Mouse (Mus musculus) WW6 (cell line): Measurements from ENCODE around the gene Gm20388.
A peak's percentile ranks its signal among the peaks of the same experiment; 100 is the strongest.

Source experiments
- DNase-seq: peaks from one replicate; pipeline ENCODE4 v3.0.0-alpha.2; 2013; ENCODE audit warnings: low read depth, low spot score

Gm20388 gene

DNA sequence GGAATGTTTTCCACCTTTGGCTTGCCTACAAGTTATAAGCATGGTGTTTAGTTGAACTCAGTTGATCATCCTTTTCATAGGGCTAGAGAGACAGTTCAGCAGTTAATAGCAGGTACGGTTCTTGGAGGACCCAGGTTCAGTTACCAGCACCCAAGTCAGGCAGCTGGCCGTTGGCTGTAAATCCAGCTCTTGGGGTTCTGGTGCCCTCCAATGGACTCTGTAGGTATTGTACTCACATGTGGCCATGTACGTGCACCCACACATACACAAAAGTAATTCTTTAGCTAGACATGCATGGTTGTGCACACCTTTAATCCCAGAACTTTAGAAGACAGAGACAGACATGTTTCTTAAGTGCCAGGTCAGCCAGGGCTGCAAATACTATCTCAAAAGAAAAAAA is 2478.7 kb downstream of the Gm20388 start:
- DNase-seq, result peak; percentile 14

DNA sequence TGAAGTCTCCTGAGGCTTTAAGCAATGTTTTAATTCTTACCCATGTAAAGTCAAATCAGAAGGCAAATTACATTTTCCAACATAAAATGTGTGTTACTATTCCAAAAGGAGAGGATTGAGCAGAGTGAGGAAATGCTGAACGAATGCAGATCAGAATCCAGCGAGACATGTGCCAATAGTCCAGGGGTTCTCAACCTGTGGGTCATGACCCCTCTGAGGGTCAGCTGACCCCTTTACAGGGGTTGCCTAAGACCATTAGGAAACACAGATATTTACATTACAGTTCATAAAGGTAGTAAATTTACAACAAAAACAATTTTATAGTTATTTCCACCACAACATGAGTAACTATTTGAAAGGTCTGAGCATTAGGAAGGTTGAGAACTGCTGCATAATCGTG is 2480.1 kb downstream of the Gm20388 start:
- DNase-seq, result no peak

DNA sequence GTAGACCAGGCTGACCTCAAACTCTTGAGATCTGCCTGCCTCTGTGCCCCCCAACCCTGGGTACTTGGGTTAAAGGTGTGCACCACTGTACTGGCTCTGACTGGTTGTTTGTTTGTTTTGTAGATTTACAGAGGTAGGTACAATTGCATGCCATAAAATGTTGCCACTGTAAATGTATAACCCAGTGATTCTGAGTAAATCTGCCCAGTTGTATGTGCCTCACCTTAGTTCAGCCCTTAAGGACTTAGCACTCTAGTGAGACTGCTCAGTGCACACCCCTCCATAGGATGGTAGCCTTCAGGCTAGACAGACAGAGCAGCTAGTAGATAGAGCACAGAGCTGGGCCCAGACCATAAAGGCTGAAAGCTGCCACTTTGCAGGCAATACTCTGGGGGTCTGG is 2483.1 kb downstream of the Gm20388 start:
- DNase-seq, result no peak

DNA sequence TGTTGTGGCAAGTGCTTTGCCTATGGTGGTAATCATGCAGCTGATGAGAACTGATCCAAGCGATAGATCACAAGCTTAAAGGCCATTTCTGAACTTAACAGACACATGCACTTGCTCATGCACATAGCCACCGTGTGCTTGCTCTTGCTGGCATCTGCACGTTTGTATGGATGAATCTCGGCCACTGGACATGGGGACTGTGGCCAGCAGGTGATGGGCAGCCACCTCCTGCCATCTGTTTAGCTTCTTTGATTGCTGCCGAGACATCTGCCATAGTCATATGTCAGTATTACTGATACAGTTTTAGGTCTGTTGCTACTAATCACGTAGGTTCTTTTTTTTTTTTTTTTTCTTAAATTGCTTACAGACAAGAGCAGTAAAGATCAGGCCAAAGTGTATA is 2484.7 kb downstream of the Gm20388 start:
- no peak for DNase-seq

GRCm38 (mm10) chr8:122398186-122398585 is 2487.5 kb downstream of the Gm20388 start:
- no peak for DNase-seq

GRCm38 (mm10) chr8:122405146-122405805 is 2494.6 kb downstream of the Gm20388 start:
- no peak for DNase-seq

DNA sequence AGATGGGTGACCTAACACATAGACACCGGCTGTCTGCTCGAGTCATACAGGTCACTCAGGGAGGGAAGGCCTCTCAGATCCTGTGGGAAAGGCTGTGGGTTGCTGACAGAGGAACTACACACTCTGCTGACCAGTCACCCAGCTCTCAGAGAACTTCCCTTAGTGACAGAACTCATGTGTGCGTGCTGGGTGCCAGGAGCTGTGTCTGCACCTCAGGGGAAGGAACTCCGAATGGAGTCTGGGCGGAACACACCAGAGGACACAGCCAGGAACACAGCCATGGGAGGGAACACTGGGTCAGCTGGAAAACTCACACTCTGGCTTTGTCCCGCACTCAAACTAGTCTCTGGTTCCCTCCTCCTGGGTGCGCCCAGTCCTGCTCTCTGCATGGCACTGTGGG is 2497.0 kb downstream of the Gm20388 start:
- no peak for DNase-seq

GRCm38 (mm10) chr8:122414311-122414710 is 2503.7 kb downstream of the Gm20388 start:
- no peak for DNase-seq

- no peak for DNase-seq
Observed at GRCm38 (mm10) chr8:122415554-122415953, 2504.9 kb downstream of the Gm20388 start.

- no peak for DNase-seq
Observed at GRCm38 (mm10) chr8:122419881-122420555, 2509.4 kb downstream of the Gm20388 start.

DNA sequence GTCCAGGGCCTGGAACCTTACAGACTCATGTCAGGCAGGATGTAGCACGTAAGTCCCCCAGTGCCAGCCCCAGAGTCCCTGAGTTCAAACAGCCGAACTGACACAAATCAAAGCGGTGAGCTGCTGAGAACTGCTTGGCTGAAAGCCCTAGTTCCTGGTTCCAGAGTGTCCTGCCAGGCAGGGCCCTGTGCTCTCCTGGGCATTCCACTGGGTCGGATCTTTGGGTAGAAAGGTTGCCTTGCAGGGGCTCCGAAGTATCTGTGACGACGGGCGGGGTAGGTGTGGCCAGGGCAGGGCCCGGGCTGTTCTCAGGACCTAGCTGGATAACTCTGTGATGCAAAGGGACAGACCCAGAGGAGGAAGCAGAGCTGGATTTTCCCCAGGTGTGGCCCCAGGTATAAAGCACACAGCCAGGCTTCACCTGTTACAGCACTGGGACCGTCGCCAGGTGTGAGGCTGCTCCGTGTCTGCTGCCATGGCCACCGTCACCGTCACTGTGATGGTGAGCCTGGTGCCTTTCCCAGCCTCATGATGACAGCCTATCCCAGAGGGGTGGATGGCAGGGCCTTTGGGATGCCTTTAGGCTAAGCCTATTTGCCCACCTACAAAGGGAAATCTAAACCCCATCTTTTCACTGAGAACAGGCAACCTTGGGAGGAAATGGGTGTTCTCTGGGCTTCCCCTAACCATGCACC is 2510.9 kb downstream of the Gm20388 start, which contains the start of gene Il17c:
Gene Il17c (plus strand): TSS at position 645 of the 695 bp plus-strand sequence.
- DNase-seq, result no peak

DNA sequence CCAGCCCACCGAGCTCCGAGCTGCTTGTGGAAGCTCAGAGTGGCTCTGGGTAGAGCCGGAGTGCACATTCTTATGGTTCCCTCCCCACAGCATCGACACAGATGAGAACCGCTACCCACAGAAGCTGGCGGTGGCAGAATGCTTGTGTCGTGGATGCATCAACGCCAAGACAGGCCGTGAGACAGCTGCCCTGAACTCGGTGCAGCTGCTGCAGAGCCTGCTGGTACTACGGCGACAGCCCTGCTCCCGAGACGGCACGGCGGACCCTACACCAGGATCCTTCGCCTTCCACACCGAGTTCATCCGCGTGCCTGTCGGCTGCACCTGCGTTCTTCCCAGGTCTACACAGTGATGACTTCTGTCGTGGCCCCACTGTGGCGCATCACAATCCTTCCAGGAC is 2512.6 kb downstream of the Gm20388 start:
- no peak for DNase-seq

GRCm38 (mm10) chr8:122423659-122424058 is 2513.0 kb downstream of the Gm20388 start:
- no peak for DNase-seq

GRCm38 (mm10) chr8:122426145-122426544 is 2515.5 kb downstream of the Gm20388 start:
- DNase-seq, result no peak

DNA sequence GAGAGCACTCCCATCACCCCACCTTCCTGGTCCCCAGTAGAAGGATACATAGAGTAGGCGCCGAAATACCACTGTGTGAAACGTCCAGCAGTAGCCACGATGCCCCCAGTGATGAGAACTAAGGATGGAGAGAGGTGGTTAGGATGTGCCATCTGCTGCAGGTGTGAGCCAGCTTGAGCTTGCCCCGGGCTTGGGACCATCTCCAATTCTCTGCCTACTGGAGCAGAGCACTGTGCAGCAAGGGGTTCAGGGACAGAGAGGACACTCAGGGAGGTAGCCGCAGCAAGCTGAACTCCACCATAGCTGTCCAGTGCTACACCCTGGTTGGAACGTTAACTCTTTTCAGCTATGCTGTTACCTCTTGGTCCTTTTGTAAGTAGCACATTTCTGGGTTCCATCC is 2517.0 kb downstream of the Gm20388 start:
- DNase-seq, result no peak

- DNase-seq, result no peak
Observed at GRCm38 (mm10) chr8:122428163-122428562, 2517.5 kb downstream of the Gm20388 start.

DNA sequence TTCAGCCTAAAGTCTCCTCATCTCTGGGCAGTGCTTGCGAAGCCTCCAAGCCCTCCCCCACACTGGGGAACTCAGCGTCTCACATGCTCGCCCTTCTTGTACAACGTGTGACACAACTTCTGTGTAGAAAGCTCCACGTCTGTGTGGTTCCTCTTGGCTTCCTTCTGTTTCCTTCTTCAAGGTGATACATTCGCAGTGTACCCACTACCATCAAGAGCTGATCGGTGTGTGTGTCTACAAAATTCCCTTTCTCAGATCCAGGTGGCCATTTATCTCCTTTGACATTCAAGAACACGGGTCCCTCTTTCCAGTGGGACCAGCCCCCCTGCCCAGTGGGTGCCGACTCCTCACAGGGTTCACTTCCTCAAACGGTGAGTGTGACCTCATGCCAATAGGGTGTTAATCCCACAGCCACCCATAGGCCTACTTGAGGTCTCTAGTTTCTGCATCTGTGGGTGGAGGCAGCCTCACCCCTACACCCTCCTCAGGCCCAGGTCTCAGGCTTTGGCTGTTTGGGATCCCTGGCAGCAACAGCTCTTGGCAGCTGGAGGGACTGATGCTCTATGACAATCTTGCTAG is 2519.5 kb downstream of the Gm20388 start:
- no peak for DNase-seq

- DNase-seq, result no peak
Observed at GRCm38 (mm10) chr8:122430646-122431045, 2520.0 kb downstream of the Gm20388 start.

DNA sequence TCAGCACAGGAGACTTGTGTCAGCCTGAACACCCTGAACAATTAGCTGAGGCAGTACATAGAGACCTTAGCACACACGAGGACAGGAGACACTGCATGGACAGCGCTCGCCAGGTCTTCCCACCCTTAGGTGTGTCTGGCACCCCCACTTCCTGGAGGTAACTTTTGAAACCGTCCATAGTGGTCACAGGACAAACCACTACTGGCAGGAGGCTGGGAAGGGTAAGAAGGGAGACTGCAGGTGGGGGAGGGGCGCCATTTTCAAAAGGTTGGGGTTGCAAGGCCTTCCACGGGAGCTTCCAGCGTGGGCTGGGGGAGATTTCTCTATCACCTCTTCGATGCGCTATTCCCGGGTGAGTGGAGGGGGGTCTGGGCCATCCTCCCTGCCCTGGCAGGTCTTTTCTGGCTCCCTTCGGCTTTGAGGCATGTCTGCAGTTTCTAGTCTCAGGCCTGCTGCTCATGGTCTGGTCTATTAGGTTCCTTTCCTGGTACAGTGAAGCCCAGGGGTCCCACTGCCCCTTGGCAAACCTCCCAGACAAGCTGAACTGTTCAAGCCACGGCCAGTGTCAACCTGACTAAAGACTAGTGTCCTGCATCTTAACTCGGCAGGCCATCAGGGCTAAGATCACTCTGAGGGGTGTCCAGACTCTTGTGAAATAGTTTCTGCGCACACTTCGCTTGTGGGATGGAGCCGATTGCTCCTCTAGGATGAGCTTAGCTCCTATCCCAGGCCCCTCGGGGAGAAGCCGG is 2521.2 kb downstream of the Gm20388 start:
- DNase-seq, result no peak

GRCm38 (mm10) chr8:122432443-122433268 is 2522.0 kb downstream of the Gm20388 start, which contains the start of gene Cyba:
TSS of gene Cyba (minus strand) at chr8:122432930.
- no peak for DNase-seq
